15 mouse cellular contexts compared by ENCODE assay signal in genomic region chr17:24502208-24502607, GRCm38 (mm10). TPM values are rescaled to one million over a fixed set of nuclear protein-coding genes. Genes with fewer than 3 reads are reported as not detected.
DNase-seq lines count a peak whose midpoint lies in the region; ATAC-seq and TF ChIP-seq lines count a peak whose summit lies in the region.
"Had no signal": no experiment of that assay in that cellular context is flagged by ENCODE, and none has a peak within 500 bp of the region (broad histone marks: within the 10 kb centered on the region; RNA-seq: fewer than 3 reads in every experiment).

No protein-coding gene starts in this region.

- H3K9me3 ChIP-seq in hindbrain, embryonic 10.5 days: no peaks in the 10 kb centered on the region
- H3K9me3 ChIP-seq in hindbrain, embryonic 14.5 days (ENCODE audit: control insufficient read depth, low read length): no peaks in the 10 kb centered on the region
- H3K9me3 ChIP-seq: embryonic facial prominence, embryonic 12.5 days; midbrain, embryonic 13.5 days had no signal

- no peak overlapping the region; the same call in 1 of the 2 replicates for H3K27ac ChIP-seq in hindbrain, embryonic 10.5 days
- no peak overlapping the region for H3K27ac ChIP-seq in hindbrain, embryonic 14.5 days
- H3K27ac ChIP-seq: embryonic facial prominence, embryonic 12.5 days; midbrain, embryonic 13.5 days had no signal

- H3K36me3 ChIP-seq in hindbrain, embryonic 10.5 days: peaks cover 98% of the 10 kb centered on the region
- peaks cover 98% of the 10 kb centered on the region for H3K36me3 ChIP-seq in hindbrain, embryonic 14.5 days (replicated peaks; ENCODE audit: control insufficient read depth, insufficient read depth)

- peak; percentile 27 for DNase-seq in hindbrain, embryonic 10.5 days (ENCODE audit: low spot score)
- no peak for DNase-seq in hindbrain, embryonic 14.5 days (ENCODE audit: low spot score)
- DNase-seq in lung, postnatal 10 days: peak; percentile 27
- DNase-seq in lung, adult 2 months: no peak
- DNase-seq in ZHBTc4 (ENCODE audit: low read depth, low spot score): peak; percentile 76
- peak; percentile 64 for DNase-seq in retina, postnatal 1 day
- no peak for DNase-seq in frontal cortex, postnatal 36 days (ENCODE audit: low spot score in 2 of 2)
- DNase-seq in kidney, adult 9 months: no peak
- DNase-seq: heart, adult 11 months; heart, postnatal 4 days; layer of hippocampus, postnatal 36 days had no signal

- peaks cover 12% of the 10 kb centered on the region for H3K4me1 ChIP-seq in hindbrain, embryonic 10.5 days (replicated peaks)
- H3K4me1 ChIP-seq in hindbrain, embryonic 14.5 days (replicated peaks; ENCODE audit: control insufficient read depth, insufficient read depth, low read length): 0 out of 2 replicates have a peak, but pooled peaks cover 3% of the 10 kb centered on the region
- H3K4me1 ChIP-seq in lung, adult 2 months (ENCODE audit: control insufficient read depth, insufficient read depth, low read length): no peaks in the 10 kb centered on the region

- 0 out of 2 replicates have a peak overlapping the region, but pooled peaks have one; percentile 2 for H3K4me3 ChIP-seq in hindbrain, embryonic 10.5 days
- no peak overlapping the region for H3K4me3 ChIP-seq in hindbrain, embryonic 14.5 days (replicated peaks; ENCODE audit: low read length)
- H3K4me3 ChIP-seq in lung, adult 2 months (replicated peaks; ENCODE audit: extremely low read depth, low read depth, low read length): no peak overlapping the region
- H3K4me3 ChIP-seq: embryonic facial prominence, embryonic 12.5 days; midbrain, embryonic 13.5 days had no signal

- peaks cover 9% of the 10 kb centered on the region for H3K27me3 ChIP-seq in hindbrain, embryonic 10.5 days (ENCODE audit: insufficient read depth, poor library complexity, severe bottlenecking)
- no peaks in the 10 kb centered on the region for H3K27me3 ChIP-seq in hindbrain, embryonic 14.5 days (ENCODE audit: control insufficient read depth, insufficient read depth, low read length)
- H3K27me3 ChIP-seq: midbrain, embryonic 13.5 days had no signal

- no peak overlapping the region for H3K4me2 ChIP-seq in hindbrain, embryonic 14.5 days (replicated peaks)
- H3K4me2 ChIP-seq: embryonic facial prominence, embryonic 12.5 days; midbrain, embryonic 13.5 days had no signal

- no peak overlapping the region for H3K9ac ChIP-seq in hindbrain, embryonic 14.5 days
- H3K9ac ChIP-seq: embryonic facial prominence, embryonic 12.5 days; midbrain, embryonic 13.5 days had no signal

- WGBS in hindbrain, embryonic 10.5 days: 49% methylated on average over 11 of the region's 11 CpGs
- 45% methylated on average over 11 of the region's 11 CpGs for WGBS in hindbrain, embryonic 14.5 days
- WGBS in lung, adult 2 months: 49% methylated on average over 11 of the region's 11 CpGs

- TF ChIP-seq POLR2A in lung, adult 2 months (IDR thresholded peaks at IDR 0.05; ENCODE audit: borderline replicate concordance, extremely low read depth, low read depth, low read length): no peak

- TF ChIP-seq CTCF in lung, adult 2 months (IDR thresholded peaks at IDR 0.05; ENCODE audit: insufficient read depth, low read length): no peak

- no peak for ATAC-seq in hindbrain, embryonic 14.5 days (ENCODE audit: low FRiP score)
- ATAC-seq: forebrain, embryonic 16.5 days; midbrain, embryonic 13.5 days had no signal

RNA-seq across cellular contexts. Expression of gene Caskin1, which starts 13.8 kb away (rescaled TPM):
- polyA plus RNA-seq in hindbrain, embryonic 10.5 days (2016; fragmentation: Nextera tagmentation; extraction: Ambion mirVana): 6.8 and 10.2 TPM in 2 replicates
- polyA plus RNA-seq in hindbrain, embryonic 14.5 days (2014; fragmentation: Nextera tagmentation; extraction: Ambion mirVana): 45.7 and 46.8 TPM in 2 replicates
- 1.7 and 2.1 TPM in 2 replicates for polyA plus RNA-seq in lung, adult 2 months (2012; rRNA removed)

RNA-seq across cellular contexts. Expression of gene Mlst8, which starts 23.3 kb away (rescaled TPM):
- polyA plus RNA-seq in hindbrain, embryonic 10.5 days (2016; fragmentation: Nextera tagmentation; extraction: Ambion mirVana): 35.1 and 36.0 TPM in 2 replicates
- 30.2 and 31.1 TPM in 2 replicates for polyA plus RNA-seq in hindbrain, embryonic 14.5 days (2014; fragmentation: Nextera tagmentation; extraction: Ambion mirVana)
- 27.5 and 43.2 TPM in 2 replicates for polyA plus RNA-seq in lung, adult 2 months (2012; rRNA removed)

RNA-seq across cellular contexts. Expression of gene Traf7, which starts 25.5 kb away (rescaled TPM):
- polyA plus RNA-seq in hindbrain, embryonic 10.5 days (2016; fragmentation: Nextera tagmentation; extraction: Ambion mirVana): 93.6 and 96.4 TPM in 2 replicates
- polyA plus RNA-seq in hindbrain, embryonic 14.5 days (2014; fragmentation: Nextera tagmentation; extraction: Ambion mirVana): 75.0 and 82.8 TPM in 2 replicates
- 237 and 263 TPM in 2 replicates for polyA plus RNA-seq in lung, adult 2 months (2012; rRNA removed)

RNA-seq across cellular contexts. Expression of gene Bricd5, which starts 28.5 kb away (rescaled TPM):
- polyA plus RNA-seq in hindbrain, embryonic 10.5 days (2016; fragmentation: Nextera tagmentation; extraction: Ambion mirVana): 0.61 and 2.5 TPM in 2 replicates
- 0.75 TPM in 1 of 2 replicates, not detected in the other for polyA plus RNA-seq in hindbrain, embryonic 14.5 days (2014; fragmentation: Nextera tagmentation; extraction: Ambion mirVana)
- 0.15 and 0.43 TPM in 2 replicates for polyA plus RNA-seq in lung, adult 2 months (2012; rRNA removed)
- polyA plus RNA-seq: embryonic facial prominence, embryonic 12.5 days; liver, embryonic 16.5 days; midbrain, embryonic 13.5 days had no signal

RNA-seq across cellular contexts. Expression of gene Rab26, which starts 31.8 kb away (rescaled TPM):
- 1.8 and 3.0 TPM in 2 replicates for polyA plus RNA-seq in hindbrain, embryonic 10.5 days (2016; fragmentation: Nextera tagmentation; extraction: Ambion mirVana)
- polyA plus RNA-seq in hindbrain, embryonic 14.5 days (2014; fragmentation: Nextera tagmentation; extraction: Ambion mirVana): 4.2 and 5.6 TPM in 2 replicates
- polyA plus RNA-seq in lung, adult 2 months (2012; rRNA removed): 1.1 and 1.2 TPM in 2 replicates

Comparison
In these comparisons a context has a peak if more than half of its experiments do, and no peak if none do; other contexts are left out.
1. DNase-seq: peak in hindbrain, embryonic 10.5 days (single experiment), lung, postnatal 10 days (single experiment), ZHBTc4 (single experiment) and retina, postnatal 1 day (single experiment); none in hindbrain, embryonic 14.5 days (single experiment), lung, adult 2 months (single experiment), frontal cortex, postnatal 36 days (0 of 2) and kidney, adult 9 months (single experiment).